Mouse (Mus musculus) lung, adult 2 months (tissue): Measurements from ENCODE around the gene Abhd16b. TPM values are rescaled to one million over a fixed set of nuclear protein-coding genes. Genes with fewer than 3 reads are reported as not detected.
"Not testable (repeated sequence)": the region's sequence is repeated elsewhere in the genome, so short reads cannot be mapped to it uniquely, and the experiment has no call there.

Experiments
- DNase-seq: peaks from one replicate; pipeline ENCODE4 v3.0.0; 2022
- H3K4me1 ChIP-seq: fragments of 200-500 bp; 2 replicates; pipeline ENCODE4 v1.6.1; 2011; ENCODE audit warnings: low read length; ENCODE audit not compliant: control insufficient read depth, insufficient read depth
- H3K4me3 ChIP-seq: fragments of 200-500 bp; replicated peaks from 2 replicates; pipeline ENCODE3; 2011; ENCODE audit warnings: low read depth, mild to moderate bottlenecking, control low read depth, low read length; ENCODE audit errors: extremely low read depth
- CTCF ChIP-seq: fragments of 200-500 bp; IDR thresholded peaks from 2 replicates; pipeline ENCODE4 v1.5.1; 2011; ENCODE audit warnings: mild to moderate bottlenecking, low read length, control low read depth; ENCODE audit not compliant: insufficient read depth
- POLR2A ChIP-seq: fragments of 200-500 bp; IDR thresholded peaks from 2 replicates; pipeline ENCODE4 v1.6.1; 2011; ENCODE audit warnings: low read depth, mild to moderate bottlenecking, control low read depth, low read length, borderline replicate concordance; ENCODE audit errors: extremely low read depth
- WGBS: fragments of 180-500 bp; shearing (Covaris S2); methylation state at CpG from one replicate; pipeline ENCODE4 v1.1.7; 2018; 5-methylcytosine and 5-hydroxymethylcytosine counted together
- polyA plus RNA-seq: library from polyadenylated mRNA; depleted of rRNA; stranded (reverse); fragments of >200 nt; gene quantifications from 2 replicates; pipeline ENCODE4 v1.2.3, GENCODE M21; 2012

Gene Abhd16b
- polyA plus RNA-seq, 1 experiment = not detected

GRCm38 (mm10) chr2:181484456-181485233, 8.4 kb upstream of the Abhd16b start:
- DNase-seq = no peak
- 86% methylated on average over 6 of the region's 6 CpGs for whole genome bisulfite sequencing
- TF ChIP-seq POLR2A (no peak), CTCF (no peak)

GRCm38 (mm10) chr2:181485741-181486140, 7.3 kb upstream of the Abhd16b start:
- 44% methylated on average over 1 of the region's 1 CpGs for WGBS
- no peak for DNase-seq
- Histone ChIP-seq H3K4me3 (no peak overlapping the region), H3K4me1 (peaks cover 4% of the 10 kb centered on the region)
- TF ChIP-seq CTCF (no peak), POLR2A (no peak)

More at GRCm38 (mm10) chr2:181484456-181485233, 8.4 kb upstream of the Abhd16b start:
- H3K4me3 ChIP-seq = no peak overlapping the region
- peaks cover 4% of the 10 kb centered on the region for H3K4me1 ChIP-seq

GRCm38 (mm10) chr2:181487338-181488277, 5.4 kb upstream of the Abhd16b start:
- Histone ChIP-seq H3K4me3 (no peak overlapping the region), H3K4me1 (peaks cover 4% of the 10 kb centered on the region)
- 22% methylated on average over 5 of the region's 5 CpGs for WGBS
- DNase-seq = no peak
- TF ChIP-seq CTCF (no peak), POLR2A (no peak)

GRCm38 (mm10) chr2:181491432-181492205, 1.4 kb upstream of the Abhd16b start:
- H3K4me3 ChIP-seq = no peak overlapping the region
- DNase-seq = no peak
- H3K4me1 ChIP-seq = no peaks in the 10 kb centered on the region
- WGBS = 28% methylated on average over 7 of the region's 7 CpGs
- TF ChIP-seq CTCF = no peak
- TF ChIP-seq POLR2A = no peak

- Histone ChIP-seq H3K4me3 (no peak overlapping the region), H3K4me1 (no peaks in the 10 kb centered on the region)
- 44% methylated on average over 3 of the region's 3 CpGs for WGBS
- no peak for DNase-seq
- no peak for TF ChIP-seq CTCF
- TF ChIP-seq POLR2A = no peak
Measured at GRCm38 (mm10) chr2:181492206-181492605, 800 bp upstream of the Abhd16b start.

- DNase-seq = no peak
- Histone ChIP-seq H3K4me1 (0 out of 2 replicates have a peak, but pooled peaks cover 2% of the 10 kb centered on the region), H3K4me3 (no peak overlapping the region)
- no peak for TF ChIP-seq CTCF
- no peak for TF ChIP-seq POLR2A
- 64% methylated on average over 26 of the region's 26 CpGs for WGBS
Measured at GRCm38 (mm10) chr2:181494266-181494945, 1.4 kb downstream of the Abhd16b start.

GRCm38 (mm10) chr2:181495845-181496244, 2.8 kb downstream of the Abhd16b start:
- WGBS = 39% methylated on average over 8 of the region's 8 CpGs
- not testable (repeated sequence) for H3K4me1 ChIP-seq, H3K4me3 ChIP-seq, DNase-seq

- Histone ChIP-seq H3K4me1 (0 out of 2 replicates have a peak, but pooled peaks cover 2% of the 10 kb centered on the region), H3K4me3 (peak overlapping the region; percentile 72)
- peak; percentile 50 for DNase-seq
- 9% methylated on average over 8 of the region's 8 CpGs for WGBS
- no peak for TF ChIP-seq POLR2A
- peak; percentile 68 for TF ChIP-seq CTCF
Measured at GRCm38 (mm10) chr2:181496281-181496680, 3.3 kb downstream of the Abhd16b start.
